Mouse (Mus musculus): ENCODE data around the gene Rbm42. TPM values are rescaled to one million over a fixed set of nuclear protein-coding genes. Genes with fewer than 3 reads are reported as not detected.

Gene Rbm42
- total RNA-seq, 1 experiment from 2014 or later, result 77.3 TPM

DNA sequence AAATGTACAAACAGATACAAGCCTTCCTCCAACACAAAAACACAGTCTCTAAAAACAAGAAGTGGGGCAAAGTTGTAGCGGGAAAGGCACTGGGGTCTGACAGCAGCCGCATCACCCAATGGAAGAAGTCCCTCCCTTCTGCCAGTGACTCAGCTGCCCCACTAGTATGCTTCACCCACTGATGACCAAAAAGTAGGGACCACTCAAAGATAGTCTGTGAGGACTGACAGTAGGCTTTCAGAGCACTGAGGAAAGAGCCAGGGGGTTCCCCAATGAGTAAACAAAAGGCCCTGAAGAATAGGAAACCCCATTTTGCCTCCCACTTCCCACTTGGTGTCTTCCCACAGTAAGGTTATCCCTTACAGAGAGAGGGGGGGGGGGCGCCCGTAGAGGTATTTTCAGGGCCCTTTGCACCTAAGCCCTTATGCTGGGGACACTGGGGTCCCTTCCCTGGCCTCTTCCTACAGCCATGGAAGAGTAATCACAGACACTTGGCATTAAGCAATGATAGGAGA is 55.5 kb downstream of the Rbm42 start:
- no peak for ATAC-seq (ENCODE audit: extremely low read depth, insufficient number of reproducible peaks, low FRiP score, poor library complexity, severe bottlenecking)

- ATAC-seq (ENCODE audit: extremely low read depth, insufficient number of reproducible peaks, low FRiP score, poor library complexity, severe bottlenecking), result no peak
Observed at GRCm38 (mm10) chr7:30593579-30594509, 56.3 kb downstream of the Rbm42 start.

DNA sequence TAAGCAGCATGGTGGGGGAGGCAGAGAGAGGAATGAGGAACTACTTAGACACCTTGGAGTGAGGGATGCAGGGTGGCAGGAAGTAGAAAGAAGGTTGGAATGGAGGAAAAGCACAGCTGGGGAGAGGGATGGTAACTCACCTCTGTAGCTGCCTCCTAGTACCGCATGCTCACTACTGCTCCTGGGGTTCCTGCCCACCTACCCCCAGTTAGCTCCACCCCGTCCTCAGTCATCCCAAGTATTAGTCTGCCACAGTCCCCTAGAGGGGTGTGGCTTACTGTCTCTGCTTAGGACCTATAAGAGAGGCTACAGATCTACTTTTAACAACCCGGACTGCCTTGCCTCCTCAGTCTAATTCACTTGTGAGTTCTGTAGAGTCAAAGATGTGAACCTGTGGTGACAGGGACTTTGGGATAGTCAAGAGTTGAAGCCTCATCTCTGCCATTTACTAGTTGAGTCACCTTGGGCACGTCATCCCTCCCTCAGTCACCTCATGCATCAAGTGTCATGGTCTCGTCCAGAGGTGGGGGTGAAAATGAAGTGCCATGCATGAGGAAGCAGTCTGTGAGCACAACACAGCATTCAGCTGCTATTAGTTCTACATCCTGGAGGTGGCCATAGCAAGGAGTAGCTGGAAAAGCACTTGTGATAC is 57.2 kb downstream of the Rbm42 start:
- no peak for ATAC-seq (ENCODE audit: extremely low read depth, insufficient number of reproducible peaks, low FRiP score, poor library complexity, severe bottlenecking)

DNA sequence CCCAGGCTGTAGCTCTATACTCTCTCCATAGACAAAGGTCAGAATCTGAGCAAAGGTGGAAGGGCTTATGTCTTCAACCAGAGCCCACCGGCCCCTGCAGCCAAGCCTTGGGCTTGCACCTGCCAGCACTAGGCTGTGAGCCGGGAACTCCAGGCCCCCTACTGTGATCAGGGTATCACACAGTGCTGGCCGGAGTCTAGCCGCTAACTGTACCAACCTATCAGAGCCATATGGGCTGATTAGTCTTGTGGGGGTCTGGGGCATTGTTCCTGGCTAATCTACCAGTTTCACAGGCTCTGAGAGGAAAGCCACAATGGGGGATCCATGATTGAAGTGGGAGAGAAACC is 58.5 kb downstream of the Rbm42 start:
- ATAC-seq (ENCODE audit: extremely low read depth, insufficient number of reproducible peaks, low FRiP score, poor library complexity, severe bottlenecking), result no peak

Other genes with a start within 250 kb of the Rbm42 start
- 1,375 and 1,494 TPM in 2 replicates for gene Tyrobp, start 236.6 kb downstream of the Rbm42 start, total RNA-seq (2017)
- 44.4 and 46.6 TPM in 2 replicates for gene Hcst, start 230.5 kb downstream of the Rbm42 start, total RNA-seq (2017)
- gene Nfkbid, start 228.6 kb downstream of the Rbm42 start, total RNA-seq (2017), result 34.3 and 46.9 TPM in 2 replicates
- gene Aplp1, start 204.8 kb downstream of the Rbm42 start, total RNA-seq (2017), result 0.98 TPM in 1 of 2 replicates, not detected in the other
- gene Kirrel2, start 192.6 kb downstream of the Rbm42 start, total RNA-seq (2017), result not detected in 2 replicates
- not detected in 2 replicates for gene Nphs1, start 192.0 kb downstream of the Rbm42 start, total RNA-seq (2017)
- not detected in 2 replicates for gene Prodh2, start 156.7 kb downstream of the Rbm42 start, total RNA-seq (2017)
- 0.70 and 7.5 TPM in 2 replicates for gene Arhgap33, start 115.3 kb downstream of the Rbm42 start, total RNA-seq (2017)
- gene Hspb6, start 98.1 kb downstream of the Rbm42 start, total RNA-seq (2017), result 3.7 and 5.3 TPM in 2 replicates
- gene Proser3, start 98.0 kb downstream of the Rbm42 start, total RNA-seq (2017), result 6.8 and 7.8 TPM in 2 replicates
- gene Lin37, start 90.5 kb downstream of the Rbm42 start, total RNA-seq (2017), result 22.0 and 41.4 TPM in 2 replicates
- gene U2af1l4, start 87.0 kb downstream of the Rbm42 start, total RNA-seq (2017), result 67.3 and 69.4 TPM in 2 replicates
- gene Gm49396, start 87.0 kb downstream of the Rbm42 start, total RNA-seq (2017), result 20.0 and 20.3 TPM in 2 replicates
- gene Psenen, start 86.7 kb downstream of the Rbm42 start, total RNA-seq (2017), result 166 and 194 TPM in 2 replicates
- gene Igflr1, start 84.9 kb downstream of the Rbm42 start, total RNA-seq (2017), result not detected in 2 replicates
- 36.5 and 64.7 TPM in 2 replicates for gene Kmt2b, start 61.6 kb downstream of the Rbm42 start, total RNA-seq (2017)
- gene Zbtb32, start 51.4 kb downstream of the Rbm42 start, total RNA-seq (2017), result 3.0 and 3.3 TPM in 2 replicates
- 0.49 TPM in 1 of 2 replicates, not detected in the other for gene Upk1a, start 37.5 kb downstream of the Rbm42 start, total RNA-seq (2017)
- 190 and 241 TPM in 2 replicates for gene Cox6b1, start 24.2 kb downstream of the Rbm42 start, total RNA-seq (2017)
- gene Etv2, start 14.5 kb downstream of the Rbm42 start, total RNA-seq (2017), result not detected in 2 replicates
- 22.8 and 29.9 TPM in 2 replicates for gene Haus5, start 14.7 kb upstream of the Rbm42 start, total RNA-seq (2017)
- gene Pmis2, start 21.3 kb upstream of the Rbm42 start, total RNA-seq (2017), result not detected in 2 replicates
- not detected in 2 replicates for gene 2200002J24Rik, start 48.6 kb upstream of the Rbm42 start, total RNA-seq (2017)
- gene Atp4a, start 61.9 kb upstream of the Rbm42 start, total RNA-seq (2017), result 0.58 TPM in 1 of 2 replicates, not detected in the other
- 8.3 and 15.1 TPM in 2 replicates for gene Tmem147, start 79.2 kb upstream of the Rbm42 start, total RNA-seq (2017)
- not detected in 2 replicates for gene Gapdhs, start 93.4 kb upstream of the Rbm42 start, total RNA-seq (2017)
- 2.0 and 5.8 TPM in 2 replicates for gene Sbsn, start 101.2 kb upstream of the Rbm42 start, total RNA-seq (2017)
- gene Dmkn, start 113.4 kb upstream of the Rbm42 start, total RNA-seq (2017), result not detected in 2 replicates
- gene Krtdap, start 137.6 kb upstream of the Rbm42 start, total RNA-seq (2017), result not detected in 2 replicates
- 0.35 and 0.37 TPM in 2 replicates for gene Ffar2, start 173.5 kb upstream of the Rbm42 start, total RNA-seq (2017)
- 0.70 and 0.98 TPM in 2 replicates for gene Ffar3, start 205.9 kb upstream of the Rbm42 start, total RNA-seq (2017)
- gene Ffar1, start 211.2 kb upstream of the Rbm42 start, total RNA-seq (2017), result 25.6 and 25.8 TPM in 2 replicates
- gene Cd22, start 230.0 kb upstream of the Rbm42 start, total RNA-seq (2017), result 493 and 656 TPM in 2 replicates